14 mouse cellular contexts compared by ENCODE assay signal in genomic region chr6:34235132-34235531, GRCm38 (mm10). TPM values are rescaled to one million over a fixed set of nuclear protein-coding genes. Genes with fewer than 3 reads are reported as not detected.
DNase-seq lines count a peak whose midpoint lies in the region; ATAC-seq and TF ChIP-seq lines count a peak whose summit lies in the region.
"Had no signal": no experiment of that assay in that cellular context is flagged by ENCODE, and none has a peak within 500 bp of the region (broad histone marks: within the 10 kb centered on the region; RNA-seq: fewer than 3 reads in every experiment).

No protein-coding gene starts in this region.

- H3K4me2 ChIP-seq in kidney, embryonic 16.5 days (replicated peaks; ENCODE audit: low read depth, low read length), result no peak overlapping the region
- no peak overlapping the region for H3K4me2 ChIP-seq in intestine, postnatal 0 days (replicated peaks; ENCODE audit: low read depth)
- H3K4me2 ChIP-seq: heart, embryonic 13.5 days; hindbrain, embryonic 14.5 days had no signal

- H3K4me1 ChIP-seq in kidney, embryonic 16.5 days (ENCODE audit: insufficient read depth, low read length), result no peaks in the 10 kb centered on the region
- H3K4me1 ChIP-seq in intestine, postnatal 0 days (replicated peaks; ENCODE audit: control insufficient read depth, insufficient read depth, low read length), result no peaks in the 10 kb centered on the region

- H3K36me3 ChIP-seq in kidney, embryonic 16.5 days (ENCODE audit: insufficient read depth, low read length), result no peaks in the 10 kb centered on the region
- no peaks in the 10 kb centered on the region for H3K36me3 ChIP-seq in intestine, postnatal 0 days (ENCODE audit: control insufficient read depth, insufficient read depth)
- H3K36me3 ChIP-seq: heart, embryonic 13.5 days had no signal

- H3K9ac ChIP-seq in kidney, embryonic 16.5 days (replicated peaks; ENCODE audit: low read length), result no peak overlapping the region
- H3K9ac ChIP-seq in intestine, postnatal 0 days (ENCODE audit: low read depth, low read length), result no peak overlapping the region
- H3K9ac ChIP-seq: heart, embryonic 13.5 days; hindbrain, embryonic 14.5 days had no signal

- no peak for TF ChIP-seq CTCF in intestine, postnatal 0 days (IDR thresholded peaks at IDR 0.05; ENCODE audit: low read depth)

- no peak overlapping the region for H3K4me3 ChIP-seq in kidney, embryonic 16.5 days (ENCODE audit: low read length)
- no peak overlapping the region for H3K4me3 ChIP-seq in intestine, postnatal 0 days (ENCODE audit: low read depth, low read length)
- H3K4me3 ChIP-seq: heart, embryonic 13.5 days had no signal

- no peak overlapping the region for H3K27ac ChIP-seq in kidney, embryonic 16.5 days (ENCODE audit: low read length)
- no peak overlapping the region for H3K27ac ChIP-seq in intestine, postnatal 0 days (ENCODE audit: low read depth, low read length)
- H3K27ac ChIP-seq: heart, embryonic 13.5 days; hindbrain, embryonic 14.5 days had no signal

- 38% methylated on average over 10 of the region's 10 CpGs for WGBS in kidney, embryonic 16.5 days
- WGBS in intestine, postnatal 0 days, result 59% methylated on average over 10 of the region's 10 CpGs

- peak; percentile 39 for DNase-seq in kidney, adult 18-20 months
- DNase-seq in embryo, embryonic 10.5 days (ENCODE audit: low spot score), result peak; percentile 32
- peak; percentile 46 for DNase-seq in kidney, postnatal 14 days
- peak; percentile 40 for DNase-seq in lung, postnatal 25 days (ENCODE audit: low spot score)
- no peak for DNase-seq in left cerebral cortex, postnatal 36 days (ENCODE audit: low spot score in 2 of 2)
- DNase-seq in left cerebral cortex, postnatal 14 days (ENCODE audit: low spot score in 2 of 2), result no peak
- DNase-seq: adrenal gland, adult 2 months; cerebellum, postnatal 36 days; thymus, postnatal 36 days had no signal

- no peaks in the 10 kb centered on the region for H3K27me3 ChIP-seq in kidney, embryonic 16.5 days (ENCODE audit: insufficient read depth, low read length)
- H3K27me3 ChIP-seq in intestine, postnatal 0 days (replicated peaks; ENCODE audit: control insufficient read depth, insufficient read depth, low read length), result no peaks in the 10 kb centered on the region
- H3K27me3 ChIP-seq: CH12.LX; heart, embryonic 13.5 days had no signal

- no peaks in the 10 kb centered on the region for H3K9me3 ChIP-seq in kidney, embryonic 16.5 days (ENCODE audit: low read length)
- H3K9me3 ChIP-seq in intestine, postnatal 0 days (ENCODE audit: control insufficient read depth), result no peaks in the 10 kb centered on the region
- H3K9me3 ChIP-seq: heart, embryonic 13.5 days had no signal

- intact Hi-C loops in left cerebral cortex, postnatal 36 days (cut with DNase I), result no loop called here
- intact Hi-C loops in left cerebral cortex, postnatal 14 days (cut with DNase I), result no loop called here

- ATAC-seq in kidney, embryonic 16.5 days (ENCODE audit: low FRiP score, low TSS enrichment), result no peak
- no peak for ATAC-seq in intestine, postnatal 0 days

RNA-seq across cellular contexts. Expression of gene Slc35b4, which starts 58.2 kb away (rescaled TPM):
- polyA plus RNA-seq in kidney, embryonic 16.5 days (2015; fragmentation: Nextera tagmentation; extraction: Ambion mirVana), result 81.6 and 86.0 TPM in 2 replicates
- total RNA-seq in left cerebral cortex, postnatal 36 days (2021), result 10 to 100 TPM; 58.9 to 59.3 TPM
- 10 to 100 TPM; 48.0 to 51.4 TPM for total RNA-seq in left cerebral cortex, postnatal 14 days (2021)
- 17.2 and 19.1 TPM in 2 replicates for polyA plus RNA-seq in intestine, postnatal 0 days (2015; fragmentation: Nextera tagmentation; extraction: Ambion mirVana)

Comparison
In these comparisons a context has a peak if more than half of its experiments do, and no peak if none do; other contexts are left out.
1. DNase-seq: peak in kidney, adult 18-20 months (single experiment), embryo, embryonic 10.5 days (single experiment), kidney, postnatal 14 days (single experiment) and lung, postnatal 25 days (single experiment); none in left cerebral cortex, postnatal 36 days (0 of 2) and left cerebral cortex, postnatal 14 days (0 of 2).